Mouse (Mus musculus): Measurements from ENCODE around the gene Fam155a. TPM values are rescaled to one million over a fixed set of nuclear protein-coding genes. Genes with fewer than 3 reads are reported as not detected.

Gene Fam155a
- not detected for polyA plus RNA-seq (2017; shearing (Covaris generic))

GRCm38 (mm10) chr8:9770999-9771605 is at the start of gene Fam155a:
TSS of gene Fam155a (minus strand) at chr8:9771161.

Other genes starting within 250 kb of the Fam155a start
- not detected for gene Gm10217, start 93.1 kb upstream of the Fam155a start, polyA plus RNA-seq (2017; shearing (Covaris generic))
- gene Lig4, start 206.5 kb upstream of the Fam155a start, polyA plus RNA-seq (2017; shearing (Covaris generic)): 6.5 TPM
- 2.0 TPM for gene Abhd13, start 206.5 kb upstream of the Fam155a start, polyA plus RNA-seq (2017; shearing (Covaris generic))
- gene Tnfsf13b, start 235.3 kb upstream of the Fam155a start, polyA plus RNA-seq (2017; shearing (Covaris generic)): 4.3 TPM

Measured in CD4-positive, CD25-positive, alpha-beta regulatory T cell, adult 9 weeks (primary cell).